Mouse (Mus musculus) MN1 (cell line): Measurements from ENCODE around the gene Dmrt1.
"Not testable (repeated sequence)": the region's sequence is repeated elsewhere in the genome, so short reads cannot be mapped to it uniquely, and the experiment has no call there.

Source experiments
- DNase-seq: peaks from one replicate; pipeline ENCODE4 v3.0.0-alpha.2; 2016; ENCODE audit warnings: low spot score

Gene Dmrt1

GRCm38 (mm10) chr19:25505360-25506196 lies at the start of gene Dmrt1:
Gene Dmrt1 (plus strand): TSS chr19:25505618.
- no peak for DNase-seq

- DNase-seq, result no peak
These were observed 44.7 kb upstream of the Dmrt1 start for GRCm38 (mm10) chr19:25460760-25461159.

GRCm38 (mm10) chr19:25461553-25462320 lies 43.7 kb upstream of the Dmrt1 start:
- no peak for DNase-seq

- not testable (repeated sequence) for DNase-seq
These were observed 29.6 kb upstream of the Dmrt1 start for GRCm38 (mm10) chr19:25475806-25476205.

- DNase-seq, result no peak
These were observed 26.2 kb upstream of the Dmrt1 start for GRCm38 (mm10) chr19:25479152-25479669.

- DNase-seq, result no peak
These were observed 24.6 kb upstream of the Dmrt1 start for GRCm38 (mm10) chr19:25480820-25481219.

- DNase-seq, result no peak
These were observed 18.9 kb upstream of the Dmrt1 start for GRCm38 (mm10) chr19:25486561-25486960.

- no peak for DNase-seq
These were observed 18.1 kb upstream of the Dmrt1 start for GRCm38 (mm10) chr19:25487350-25487749.

GRCm38 (mm10) chr19:25488546-25488945 lies 16.9 kb upstream of the Dmrt1 start:
- DNase-seq, result no peak

GRCm38 (mm10) chr19:25489546-25489945 lies 15.9 kb upstream of the Dmrt1 start:
- no peak for DNase-seq

- no peak for DNase-seq
These were observed 8.0 kb upstream of the Dmrt1 start for GRCm38 (mm10) chr19:25497434-25497833.

- no peak for DNase-seq
These were observed 540 bp upstream of the Dmrt1 start for GRCm38 (mm10) chr19:25504878-25505277.

GRCm38 (mm10) chr19:25506616-25507015 lies 1.2 kb downstream of the Dmrt1 start:
- DNase-seq, result no peak

- DNase-seq, result no peak
These were observed 9.6 kb downstream of the Dmrt1 start for GRCm38 (mm10) chr19:25514986-25515530.

GRCm38 (mm10) chr19:25524156-25524555 lies 18.7 kb downstream of the Dmrt1 start:
- no peak for DNase-seq

GRCm38 (mm10) chr19:25525726-25526125 lies 20.3 kb downstream of the Dmrt1 start:
- DNase-seq, result no peak

GRCm38 (mm10) chr19:25529673-25530072 lies 24.3 kb downstream of the Dmrt1 start:
- DNase-seq, result no peak

- no peak for DNase-seq
These were observed 40.4 kb downstream of the Dmrt1 start for GRCm38 (mm10) chr19:25545714-25546340.

GRCm38 (mm10) chr19:25547086-25547643 lies 41.7 kb downstream of the Dmrt1 start:
- no peak for DNase-seq

GRCm38 (mm10) chr19:25550346-25550745 lies 44.9 kb downstream of the Dmrt1 start:
- DNase-seq, result no peak

- DNase-seq, result no peak
These were observed 45.6 kb downstream of the Dmrt1 start for GRCm38 (mm10) chr19:25551053-25551452.

GRCm38 (mm10) chr19:25564430-25564829 lies 59.0 kb downstream of the Dmrt1 start:
- DNase-seq, result no peak
